Mouse (Mus musculus) heart, embryonic 12.5 days (tissue): ENCODE measurements around the gene Uroc1. TPM values are rescaled to one million over a fixed set of nuclear protein-coding genes. Genes with fewer than 3 reads are reported as not detected.

ENCODE experiments used
- ATAC-seq: fragments of 200-750 bp; cut with Nextera tagmentation; 2 replicates; pipeline ENCODE4 v1.8.0; 2017; ENCODE audit warnings: moderate TSS enrichment, moderate library complexity; ENCODE audit not compliant: insufficient number of reproducible peaks, low FRiP score
- H3K27ac ChIP-seq: fragments of 300-500 bp; sonication (generic); 2 replicates; pipeline ENCODE4 v1.5.1; 2016; ENCODE audit warnings: mild to moderate bottlenecking, moderate library complexity; ENCODE audit not compliant: poor library complexity, severe bottlenecking
- H3K27me3 ChIP-seq: fragments of 300-500 bp; sonication (generic); replicated peaks from 2 replicates; pipeline ENCODE4 v1.6.1; 2016; ENCODE audit warnings: mild to moderate bottlenecking, moderate library complexity
- H3K36me3 ChIP-seq: fragments of 300-500 bp; sonication (generic); 2 replicates; pipeline ENCODE4 v1.6.1; 2016; ENCODE audit warnings: mild to moderate bottlenecking, moderate library complexity
- H3K4me1 ChIP-seq: fragments of 300-500 bp; sonication (generic); replicated peaks from 2 replicates; pipeline ENCODE4 v1.6.1; 2016; ENCODE audit warnings: mild to moderate bottlenecking
- H3K4me2 ChIP-seq: fragments of 300-500 bp; sonication (generic); 2 replicates; pipeline ENCODE4 v1.6.1; 2016; ENCODE audit warnings: mild to moderate bottlenecking, moderate library complexity
- H3K4me3 ChIP-seq: fragments of 300-500 bp; sonication (generic); 2 replicates; pipeline ENCODE4 v1.5.1; 2016; ENCODE audit warnings: mild to moderate bottlenecking
- H3K9ac ChIP-seq: fragments of 300-500 bp; sonication (generic); 2 replicates; pipeline ENCODE4 v1.6.1; 2016; ENCODE audit warnings: mild to moderate bottlenecking, moderate library complexity
- H3K9me3 ChIP-seq: fragments of 300-500 bp; sonication (generic); replicated peaks from 2 replicates; pipeline ENCODE4 v1.6.1; 2016; ENCODE audit warnings: mild to moderate bottlenecking, moderate library complexity
- WGBS: fragments of 180-500 bp; shearing (Covaris S2); methylation state at CpG from one replicate; pipeline ENCODE4 v1.1.7; 2016; 5-methylcytosine and 5-hydroxymethylcytosine counted together
- polyA plus RNA-seq: library from polyadenylated mRNA; unstranded; fragments of >200 nt; fragmentation: Nextera tagmentation; extraction: Ambion mirVana; gene quantifications from 2 replicates; pipeline ENCODE4 v1.2.1, GENCODE M21; 2016

Gene Uroc1
- not detected in 2 replicates for polyA plus RNA-seq

GRCm38 (mm10) chr6:90332561-90333425, at the start of gene Uroc1:
Uroc1 (plus strand) TSS chr6:90333284.
- Histone ChIP-seq H3K36me3 (no peaks in the 10 kb centered on the region), H3K27me3 (peaks cover 3% of the 10 kb centered on the region; the same call in 1 of the 2 replicates), H3K4me2 (no peak within 1 kb of the TSS), H3K4me1 (no peaks in the 10 kb centered on the region), H3K9me3 (no peaks in the 10 kb centered on the region), H3K27ac (no peak within 1 kb of the TSS), H3K4me3 (no peak within 1 kb of the TSS), H3K9ac (no peak within 1 kb of the TSS)
- ATAC-seq, result no peak
- WGBS, result 81% methylated on average over 7 of the region's 7 CpGs

GRCm38 (mm10) chr6:90288265-90288664, 44.8 kb upstream of the Uroc1 start:
- Histone ChIP-seq H3K4me2 (no peak overlapping the region), H3K9ac (no peak overlapping the region), H3K27ac (no peak overlapping the region), H3K4me3 (no peak overlapping the region), H3K36me3 (no peaks in the 10 kb centered on the region), H3K4me1 (no peaks in the 10 kb centered on the region), H3K27me3 (no peaks in the 10 kb centered on the region), H3K9me3 (peaks cover 11% of the 10 kb centered on the region)
- WGBS, result 48% methylated on average over 12 of the region's 12 CpGs
- ATAC-seq, result no peak

- 82% methylated on average over 1 of the region's 1 CpGs for WGBS
- H3K27ac ChIP-seq, result no peak within 1 kb of the TSS
- H3K4me3 ChIP-seq, result no peak within 1 kb of the TSS
- H3K4me1 ChIP-seq, result no peaks in the 10 kb centered on the region
- no peak within 1 kb of the TSS for H3K9ac ChIP-seq
- no peaks in the 10 kb centered on the region for H3K27me3 ChIP-seq
- no peaks in the 10 kb centered on the region for H3K36me3 ChIP-seq
- H3K4me2 ChIP-seq, result no peak within 1 kb of the TSS
- H3K9me3 ChIP-seq, result no peaks in the 10 kb centered on the region
- no peak for ATAC-seq
Observed at GRCm38 (mm10) chr6:90300919-90301318, 32.2 kb upstream of the Uroc1 start, which contains the start of gene BC048671. BC048671 (plus strand) TSS chr6:90301219.

GRCm38 (mm10) chr6:90306315-90306975, 26.6 kb upstream of the Uroc1 start:
- Histone ChIP-seq H3K4me2 (no peak overlapping the region), H3K27ac (no peak overlapping the region), H3K4me1 (no peaks in the 10 kb centered on the region), H3K27me3 (peaks cover 13% of the 10 kb centered on the region; the same call in 1 of the 2 replicates), H3K36me3 (no peaks in the 10 kb centered on the region), H3K4me3 (no peak overlapping the region), H3K9ac (no peak overlapping the region), H3K9me3 (peaks cover 12% of the 10 kb centered on the region)
- no peak for ATAC-seq
- 76% methylated on average over 6 of the region's 6 CpGs for WGBS

GRCm38 (mm10) chr6:90308839-90309778, 24.0 kb upstream of the Uroc1 start:
- Histone ChIP-seq H3K9ac (no peak overlapping the region), H3K27me3 (peaks cover 13% of the 10 kb centered on the region; the same call in 1 of the 2 replicates), H3K4me1 (no peaks in the 10 kb centered on the region), H3K36me3 (no peaks in the 10 kb centered on the region), H3K9me3 (peaks cover 12% of the 10 kb centered on the region), H3K4me2 (no peak overlapping the region), H3K4me3 (no peak overlapping the region), H3K27ac (no peak overlapping the region)
- 78% methylated on average over 87 of the region's 87 CpGs for WGBS
- ATAC-seq, result no peak

- no peak overlapping the region for H3K27ac ChIP-seq
Observed at GRCm38 (mm10) chr6:90315961-90316360, 17.1 kb upstream of the Uroc1 start.

GRCm38 (mm10) chr6:90317510-90318258, 15.4 kb upstream of the Uroc1 start:
- no peak for ATAC-seq
- Histone ChIP-seq H3K36me3 (no peaks in the 10 kb centered on the region), H3K9ac (no peak overlapping the region), H3K4me2 (no peak overlapping the region), H3K9me3 (0 out of 2 replicates have a peak, but pooled peaks cover 7% of the 10 kb centered on the region), H3K4me1 (no peaks in the 10 kb centered on the region), H3K27ac (no peak overlapping the region), H3K27me3 (no peaks in the 10 kb centered on the region), H3K4me3 (no peak overlapping the region)
- WGBS, result 79% methylated on average over 2 of the region's 2 CpGs

More at GRCm38 (mm10) chr6:90315961-90316360, 17.1 kb upstream of the Uroc1 start:
- H3K4me2 ChIP-seq, result no peak overlapping the region
- no peaks in the 10 kb centered on the region for H3K27me3 ChIP-seq
- no peaks in the 10 kb centered on the region for H3K36me3 ChIP-seq
- no peak for ATAC-seq
- 78% methylated on average over 5 of the region's 5 CpGs for WGBS
- H3K4me1 ChIP-seq, result no peaks in the 10 kb centered on the region
- H3K9me3 ChIP-seq, result 0 out of 2 replicates have a peak, but pooled peaks cover 7% of the 10 kb centered on the region
- H3K9ac ChIP-seq, result no peak overlapping the region
- no peak overlapping the region for H3K4me3 ChIP-seq

- Histone ChIP-seq H3K9me3 (0 out of 2 replicates have a peak, but pooled peaks cover 7% of the 10 kb centered on the region), H3K4me1 (no peaks in the 10 kb centered on the region), H3K27ac (no peak overlapping the region), H3K9ac (no peak overlapping the region), H3K4me2 (no peak overlapping the region), H3K27me3 (peaks cover 7% of the 10 kb centered on the region; the same call in 1 of the 2 replicates), H3K4me3 (no peak overlapping the region), H3K36me3 (no peaks in the 10 kb centered on the region)
- ATAC-seq, result no peak
- WGBS, result 88% methylated on average over 2 of the region's 2 CpGs
Observed at GRCm38 (mm10) chr6:90319019-90319418, 14.1 kb upstream of the Uroc1 start.

- no peak overlapping the region for H3K4me3 ChIP-seq
- H3K9me3 ChIP-seq, result 0 out of 2 replicates have a peak, but pooled peaks cover 7% of the 10 kb centered on the region
- H3K4me2 ChIP-seq, result no peak overlapping the region
- H3K4me1 ChIP-seq, result no peaks in the 10 kb centered on the region
- 66% methylated on average over 7 of the region's 7 CpGs for WGBS
- ATAC-seq, result no peak
- no peaks in the 10 kb centered on the region for H3K36me3 ChIP-seq
- no peak overlapping the region for H3K27ac ChIP-seq
- no peak overlapping the region for H3K9ac ChIP-seq
- H3K27me3 ChIP-seq, result peaks cover 13% of the 10 kb centered on the region
Observed at GRCm38 (mm10) chr6:90319475-90320191, 13.5 kb upstream of the Uroc1 start.
